Mouse (Mus musculus) layer of hippocampus, adult 2 months (tissue): ENCODE measurements around the gene Gm20219. TPM values are rescaled to one million over a fixed set of nuclear protein-coding genes. Genes with fewer than 3 reads are reported as not detected.
A peak's percentile ranks its signal among the peaks of the same experiment; 100 is the strongest.

ENCODE experiments used
- DNase-seq, 2 experiments: peaks; one replicate each; pipeline ENCODE4 v3.0.0; 2022; ENCODE audit warnings: low spot score in 2 of 2
- H3K27ac ChIP-seq: fragments of 200-600 bp; 2 replicates; pipeline ENCODE4 v1.8.1; 2022
- H3K4me3 ChIP-seq: fragments of 200-600 bp; 2 replicates; pipeline ENCODE4 v1.8.1; 2022; ENCODE audit warnings: mild to moderate bottlenecking
- CTCF ChIP-seq: fragments of 200-600 bp; conservative IDR thresholded peaks from 2 replicates; pipeline ENCODE4 v1.8.1; 2022; ENCODE audit warnings: antibody characterized with exemption, mild to moderate bottlenecking, moderate library complexity
- long read RNA-seq, 2 experiments: library from polyadenylated mRNA; stranded (forward); transcript quantifications; one replicate each; pipeline ENCODE4 v2.0.0; 2021; ENCODE audit warnings: borderline mapping rate in 2 of 2
- total RNA-seq, 2 experiments: library from RNA; stranded (reverse); gene quantifications; 2 replicates each; pipeline ENCODE4 v1.2.3; 2021

The Gm20219 gene
- 1 to 10 TPM; 3.5 to 5.1 TPM for total RNA-seq
- long read RNA-seq, experiment 1, result 0 reads
- long read RNA-seq, experiment 2, result 0 reads

DNA sequence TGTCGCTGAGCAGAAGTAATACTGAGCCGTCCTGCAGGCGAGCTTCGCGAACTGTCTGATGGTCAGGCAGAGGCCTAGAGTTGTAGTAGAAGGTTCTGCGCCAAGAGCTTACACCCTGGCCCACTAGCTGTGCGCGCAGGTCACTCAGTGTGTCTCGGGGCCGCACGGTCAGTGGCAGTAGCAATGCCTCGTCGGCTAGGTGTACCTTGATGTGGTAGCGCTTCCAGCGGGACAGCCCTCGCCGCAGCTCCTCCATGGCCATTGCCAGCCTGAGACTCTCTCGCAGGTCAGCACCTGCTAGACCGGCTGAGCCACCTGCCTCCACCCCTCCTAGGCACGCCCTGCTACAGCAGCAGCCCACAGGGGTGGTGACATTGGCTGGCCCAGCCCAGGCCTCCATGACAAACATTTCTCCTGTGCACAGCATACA is at the start of gene Gm20219:
Gene Gm20219, minus strand, starts transcription at position 266 of the 430 bp plus-strand sequence.
- Histone ChIP-seq H3K27ac (no peak within 1 kb of the TSS), H3K4me3 (no peak within 1 kb of the TSS)
- no peak for DNase-seq
- no peak for TF ChIP-seq CTCF

- H3K4me3 ChIP-seq, result no peak overlapping the region
- no peak for TF ChIP-seq CTCF
- DNase-seq, result no peak
- H3K27ac ChIP-seq, result no peak overlapping the region
Measured at GRCm38 (mm10) chr17:56604070-56604380, 49.8 kb upstream of the Gm20219 start.

- no peak overlapping the region for H3K27ac ChIP-seq
- H3K4me3 ChIP-seq, result no peak overlapping the region
- TF ChIP-seq CTCF, result no peak
- no peak for DNase-seq
Measured at GRCm38 (mm10) chr17:56603186-56604069, 49.2 kb upstream of the Gm20219 start.

GRCm38 (mm10) chr17:56593527-56594271 is 39.5 kb upstream of the Gm20219 start:
- no peak for DNase-seq
- Histone ChIP-seq H3K27ac (peak overlapping the region; percentile 18; the same call in 1 of the 2 replicates), H3K4me3 (no peak overlapping the region)
- no peak for TF ChIP-seq CTCF

DNA sequence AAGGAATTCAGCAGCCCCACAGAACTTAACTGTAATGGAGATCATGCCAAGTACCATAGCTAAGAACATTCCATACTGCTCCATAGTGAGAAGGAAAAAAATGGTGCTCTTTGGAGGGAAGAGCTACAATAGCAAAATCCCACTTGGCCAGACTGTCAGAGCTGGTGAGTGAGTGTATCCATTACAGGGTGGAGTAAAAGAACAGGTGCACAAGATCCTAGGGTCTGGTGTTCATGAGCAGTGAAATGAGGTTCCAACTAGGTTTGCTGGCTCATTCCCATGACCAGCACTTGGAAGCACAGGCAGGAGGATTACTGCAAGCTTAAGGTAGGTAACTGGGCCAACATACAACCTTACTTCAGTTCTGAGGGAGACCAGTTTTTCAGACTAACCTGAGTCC is 38.4 kb upstream of the Gm20219 start:
- Histone ChIP-seq H3K27ac (no peak overlapping the region), H3K4me3 (no peak overlapping the region)
- no peak for DNase-seq
- no peak for TF ChIP-seq CTCF

GRCm38 (mm10) chr17:56588921-56589320 is 34.7 kb upstream of the Gm20219 start:
- Histone ChIP-seq H3K27ac (no peak overlapping the region), H3K4me3 (no peak overlapping the region)
- no peak for TF ChIP-seq CTCF
- no peak for DNase-seq

DNA sequence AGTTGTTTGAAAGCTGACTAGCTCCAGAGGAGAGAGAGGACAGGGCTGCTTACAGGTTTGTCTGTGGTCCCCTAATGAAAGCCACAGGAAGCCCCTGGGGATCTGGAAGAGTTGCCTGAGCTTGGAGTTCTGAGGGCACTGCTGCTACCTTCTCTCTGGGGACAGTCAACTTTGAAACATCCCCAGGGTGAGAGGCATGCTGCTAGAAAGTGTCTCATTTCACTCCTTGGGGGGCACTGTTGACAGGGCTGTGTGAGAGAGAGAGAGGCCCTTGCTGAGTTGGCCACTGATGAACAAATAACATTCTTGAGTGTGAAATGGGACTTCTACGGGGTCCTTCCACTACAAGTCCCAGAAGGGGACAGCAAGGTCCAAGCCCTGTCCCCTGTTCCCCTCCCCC is 33.6 kb upstream of the Gm20219 start:
- no peak for TF ChIP-seq CTCF
- no peak overlapping the region for H3K4me3 ChIP-seq
- DNase-seq, result no peak
- H3K27ac ChIP-seq, result no peak overlapping the region

- DNase-seq, result peak in 1 of 2 experiments; percentile 36
- no peak for TF ChIP-seq CTCF
- H3K27ac ChIP-seq, result peak overlapping the region; percentile 97
- peak overlapping the region; percentile 71 for H3K4me3 ChIP-seq
Measured at GRCm38 (mm10) chr17:56585171-56585821, 31.1 kb upstream of the Gm20219 start.

DNA sequence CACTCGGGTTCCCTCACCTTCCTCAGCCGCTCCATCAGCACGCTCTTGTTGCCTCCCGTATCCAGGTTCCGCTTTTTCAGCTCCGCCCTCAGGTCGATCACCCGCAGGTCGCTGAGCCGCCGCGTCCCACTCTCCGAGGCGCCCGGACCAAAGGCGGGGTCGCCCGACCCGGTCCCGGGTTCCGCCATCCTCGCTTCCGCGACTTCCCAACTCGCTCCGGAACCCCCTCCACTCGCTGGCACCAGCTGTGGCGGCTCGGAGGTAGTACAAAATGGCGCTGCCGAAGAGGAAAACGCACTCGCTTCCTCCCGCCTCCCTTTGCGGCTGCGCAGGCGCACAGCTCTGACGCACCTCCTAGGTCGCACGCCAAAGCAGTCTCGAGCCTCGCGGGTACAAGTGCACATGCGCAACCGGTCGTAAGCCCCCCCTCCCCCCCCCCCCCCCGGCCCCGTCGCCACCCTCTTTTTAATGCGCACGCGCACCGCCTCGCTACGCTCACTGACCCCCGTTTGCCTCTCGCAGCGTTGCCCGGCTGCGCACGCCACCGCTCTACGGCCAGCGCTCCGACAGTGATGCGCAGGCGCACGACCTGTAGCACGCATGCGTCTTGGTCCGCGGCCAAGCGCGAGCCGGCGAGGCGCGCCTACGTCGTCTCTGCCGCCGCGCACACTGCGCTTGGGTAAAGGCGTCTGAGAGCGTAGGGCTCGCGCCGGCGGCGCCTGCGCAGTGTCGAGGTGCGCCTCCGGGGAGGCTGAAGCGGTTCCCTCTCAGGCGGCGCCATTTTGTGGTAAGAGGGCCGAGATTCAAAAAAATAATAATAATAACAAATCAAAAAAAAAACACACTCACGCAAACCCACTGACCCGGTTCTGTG is 30.3 kb upstream of the Gm20219 start, which contains the start of the genes Safb2 and Safb:
Gene Safb2, minus strand, starts transcription at position 329 of the 874 bp plus-strand sequence.
Gene Safb, plus strand, starts transcription at position 569 of the 874 bp plus-strand sequence.
- Histone ChIP-seq H3K27ac (peak within 1 kb of the TSS; percentile 98), H3K4me3 (peak within 1 kb of the TSS; percentile 99)
- peak; percentile 23; the same call in 1 of the 2 replicates for TF ChIP-seq CTCF
- DNase-seq, result peak; percentile 99

- TF ChIP-seq CTCF, result no peak
- H3K27ac ChIP-seq, result peak overlapping the region; percentile 98
- no peak for DNase-seq
- H3K4me3 ChIP-seq, result peak overlapping the region; percentile 99
Measured at GRCm38 (mm10) chr17:56583611-56584256, 29.5 kb upstream of the Gm20219 start.

DNA sequence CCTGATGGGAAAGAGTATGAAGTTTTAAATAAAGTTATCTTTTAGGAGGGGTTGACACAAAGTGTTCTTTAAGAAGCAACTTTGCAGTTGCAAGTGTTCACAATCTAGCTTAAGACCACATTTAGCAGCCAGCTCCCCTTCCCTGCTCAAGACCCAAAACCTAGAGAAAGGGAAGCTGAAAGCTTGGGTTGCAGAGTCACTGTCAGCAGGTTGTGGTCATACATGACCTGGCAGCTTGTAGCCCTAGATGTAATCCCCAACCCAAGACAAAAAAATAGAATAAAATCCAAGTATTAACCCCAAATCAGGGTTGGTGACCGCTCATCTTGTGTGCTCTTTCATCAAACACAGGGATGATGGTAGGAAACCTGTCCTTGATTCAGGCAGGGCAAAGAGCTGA is 28.9 kb upstream of the Gm20219 start:
- Histone ChIP-seq H3K4me3 (peak overlapping the region; percentile 99), H3K27ac (peak overlapping the region; percentile 98; the same call in 1 of the 2 replicates)
- no peak for TF ChIP-seq CTCF
- no peak for DNase-seq
